Mouse (Mus musculus) CH12F3 (cell line): ENCODE data around the gene A630001G21Rik.
"Not testable (repeated sequence)": the region's sequence is repeated elsewhere in the genome, so short reads cannot be mapped to it uniquely, and the experiment has no call there.

Source experiments
- in situ Hi-C: fragments of 300-500 bp; cut with MboI; formaldehyde crosslinking; loops from 2 replicates; pipeline ENCODE4 v1.14.3; 2020; ENCODE audit warnings: low sequenced_read_pairs

The A630001G21Rik gene

GRCm38 (mm10) chr1:85778436-85778835 is at the start of gene A630001G21Rik:
TSS of gene A630001G21Rik (minus strand) at chr1:85778643.
- in situ Hi-C loops, result no loop called here

DNA sequence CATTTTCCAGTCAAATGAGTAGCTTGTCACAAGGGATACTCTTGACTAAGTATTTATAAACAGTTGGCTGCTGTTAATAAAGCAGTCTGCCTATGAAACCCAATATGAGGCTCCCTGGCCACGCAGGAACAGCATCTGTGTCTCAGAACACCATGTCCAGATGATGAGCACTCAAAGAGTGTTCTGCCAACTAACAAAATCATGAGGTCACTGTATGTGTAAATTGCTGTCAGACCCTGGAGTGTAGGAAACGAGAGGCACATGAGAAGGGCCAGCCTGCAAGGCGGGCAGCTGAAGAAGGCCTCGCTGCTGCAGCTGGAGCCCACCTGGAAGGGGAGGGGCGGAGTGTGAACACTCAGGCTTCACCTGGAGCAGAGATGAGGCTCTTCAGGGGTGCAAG is 48.7 kb upstream of the A630001G21Rik start:
- in situ Hi-C loops, result no loop called here

GRCm38 (mm10) chr1:85824905-85825304 is 46.5 kb upstream of the A630001G21Rik start:
- in situ Hi-C loops, result no loop called here

DNA sequence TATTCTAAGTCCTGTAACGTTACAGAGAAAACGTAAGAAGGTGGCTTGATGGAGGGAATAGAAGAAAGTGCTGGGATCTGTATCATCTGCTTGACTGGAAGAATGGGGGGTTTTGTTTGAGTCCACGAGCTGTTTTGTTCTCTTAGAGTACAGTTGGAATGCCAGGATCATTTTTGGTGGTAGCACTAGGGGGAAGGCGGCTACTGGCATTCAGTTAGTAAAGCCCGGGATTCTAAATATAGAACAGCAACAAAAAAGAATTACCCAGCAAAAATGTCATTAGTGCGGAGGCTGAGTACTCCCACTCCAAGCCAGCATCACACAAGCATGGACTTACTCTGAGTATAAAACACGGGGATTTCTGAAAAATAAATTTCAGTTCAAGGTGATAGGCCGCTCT is 43.8 kb upstream of the A630001G21Rik start:
- in situ Hi-C loops, result no loop called here

GRCm38 (mm10) chr1:85819695-85820094 is 41.3 kb upstream of the A630001G21Rik start:
- in situ Hi-C loops, result no loop called here

DNA sequence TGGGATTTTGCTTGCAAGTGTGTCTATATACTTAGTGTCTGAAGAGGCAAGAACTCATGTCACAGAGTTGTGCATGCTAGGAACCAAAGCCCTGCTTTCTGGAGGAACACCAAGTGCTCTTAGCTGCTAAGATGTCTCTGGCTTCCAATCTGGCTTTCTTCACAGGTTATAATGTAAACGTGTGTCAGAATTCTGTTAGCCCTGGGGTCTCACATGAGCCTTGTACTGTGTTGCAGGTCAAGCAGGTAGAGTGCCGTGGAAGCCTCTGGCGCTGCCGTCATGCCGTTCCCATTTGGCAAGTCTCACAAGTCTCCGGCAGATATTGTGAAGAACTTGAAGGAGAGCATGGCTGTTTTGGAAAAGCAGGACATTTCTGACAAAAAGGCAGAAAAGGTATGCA is 39.7 kb upstream of the A630001G21Rik start:
- in situ Hi-C loops, result no loop called here

DNA sequence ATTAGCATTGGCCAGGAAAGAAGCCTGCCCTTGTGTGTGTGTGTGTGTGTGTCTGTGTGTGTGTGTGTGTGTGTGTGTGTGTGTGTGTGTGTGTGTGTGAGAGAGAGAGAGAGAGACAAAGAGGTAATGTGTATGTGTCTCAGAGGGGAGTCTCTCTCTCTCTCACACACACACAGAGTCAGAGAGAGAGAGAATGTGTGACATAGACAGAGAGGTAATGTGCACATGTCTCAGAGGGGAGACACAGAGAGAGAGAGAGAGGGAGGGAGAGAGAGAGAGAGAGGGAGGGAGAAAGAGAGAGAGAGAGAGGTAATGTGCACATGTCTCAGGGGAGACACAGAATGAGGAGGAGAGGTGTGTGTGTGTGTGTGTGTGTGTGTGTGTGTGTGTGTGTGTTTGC is 35.8 kb upstream of the A630001G21Rik start:
- in situ Hi-C loops, result not testable (repeated sequence)

- in situ Hi-C loops, result no loop called here
Observed at GRCm38 (mm10) chr1:85810787-85811186, 32.3 kb upstream of the A630001G21Rik start.

- in situ Hi-C loops, result no loop called here
Observed at GRCm38 (mm10) chr1:85810343-85810742, 31.9 kb upstream of the A630001G21Rik start.

DNA sequence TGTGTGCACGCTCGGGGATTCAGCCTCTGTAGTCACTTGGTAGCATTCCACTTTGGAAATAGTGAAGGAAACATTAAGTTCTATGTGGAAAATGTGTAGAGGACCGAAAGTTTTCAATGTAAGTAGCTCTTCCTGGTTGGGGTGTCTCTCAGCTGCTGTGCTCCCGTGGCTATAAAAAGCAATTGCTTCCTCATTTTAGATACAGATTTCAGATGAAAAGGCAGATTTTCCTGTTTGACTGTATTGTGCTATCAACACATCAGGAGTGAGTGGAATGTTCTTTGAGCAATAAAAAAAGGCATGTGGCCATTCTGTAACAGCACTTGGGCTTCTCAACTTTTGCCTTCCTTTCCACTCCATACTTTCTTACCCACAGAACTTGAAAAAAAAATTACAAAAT is 30.8 kb upstream of the A630001G21Rik start:
- in situ Hi-C loops, result no loop called here

- in situ Hi-C loops, result no loop called here
Observed at GRCm38 (mm10) chr1:85804551-85804950, 26.1 kb upstream of the A630001G21Rik start.

DNA sequence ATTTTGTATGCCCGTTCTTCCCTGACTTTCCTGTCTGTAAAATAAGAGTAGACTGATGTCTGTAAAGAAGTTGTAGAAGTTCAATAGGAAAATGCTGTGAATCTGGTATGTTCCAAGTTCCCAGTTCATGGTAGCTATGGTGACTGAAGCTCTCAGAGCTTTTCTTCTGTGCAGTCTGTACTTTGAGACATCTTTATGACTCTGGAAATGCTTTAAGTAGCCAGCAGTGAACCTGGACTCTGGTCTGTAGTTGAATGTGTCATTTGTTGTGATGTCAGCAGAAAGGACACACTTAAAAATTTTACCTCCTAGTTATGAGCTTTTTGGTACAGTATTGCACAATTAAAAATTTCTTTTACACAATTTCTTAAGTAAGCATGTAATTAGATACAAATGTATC is 24.1 kb upstream of the A630001G21Rik start:
- in situ Hi-C loops, result no loop called here

GRCm38 (mm10) chr1:85799776-85800175 is 21.3 kb upstream of the A630001G21Rik start:
- in situ Hi-C loops, result loop anchor here (5.0 kb wide), 1 partner anchor 47 kb away; no protein-coding TSS in a partner anchor

DNA sequence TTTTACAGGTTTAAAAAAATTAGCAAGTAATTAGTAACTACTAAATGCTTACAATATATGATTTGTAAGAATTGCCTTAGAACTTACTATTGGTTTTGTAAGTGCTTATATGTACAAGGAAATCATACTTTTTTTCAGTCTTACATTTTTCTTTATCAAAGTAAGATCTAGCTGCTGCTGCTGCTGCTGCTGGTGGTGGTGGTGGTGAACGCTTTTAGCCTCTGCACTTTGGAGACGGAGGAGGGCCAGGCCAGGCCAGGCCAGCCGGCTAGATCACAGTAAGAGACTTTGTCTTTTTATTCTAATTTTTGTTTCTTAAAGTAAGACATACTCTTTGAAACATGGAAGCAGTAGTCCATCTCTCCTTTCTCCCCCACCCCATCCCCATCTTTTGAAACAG is 16.8 kb upstream of the A630001G21Rik start:
- in situ Hi-C loops, result loop anchor here (5.0 kb wide), 1 partner anchor 43 kb away; no protein-coding TSS in a partner anchor

DNA sequence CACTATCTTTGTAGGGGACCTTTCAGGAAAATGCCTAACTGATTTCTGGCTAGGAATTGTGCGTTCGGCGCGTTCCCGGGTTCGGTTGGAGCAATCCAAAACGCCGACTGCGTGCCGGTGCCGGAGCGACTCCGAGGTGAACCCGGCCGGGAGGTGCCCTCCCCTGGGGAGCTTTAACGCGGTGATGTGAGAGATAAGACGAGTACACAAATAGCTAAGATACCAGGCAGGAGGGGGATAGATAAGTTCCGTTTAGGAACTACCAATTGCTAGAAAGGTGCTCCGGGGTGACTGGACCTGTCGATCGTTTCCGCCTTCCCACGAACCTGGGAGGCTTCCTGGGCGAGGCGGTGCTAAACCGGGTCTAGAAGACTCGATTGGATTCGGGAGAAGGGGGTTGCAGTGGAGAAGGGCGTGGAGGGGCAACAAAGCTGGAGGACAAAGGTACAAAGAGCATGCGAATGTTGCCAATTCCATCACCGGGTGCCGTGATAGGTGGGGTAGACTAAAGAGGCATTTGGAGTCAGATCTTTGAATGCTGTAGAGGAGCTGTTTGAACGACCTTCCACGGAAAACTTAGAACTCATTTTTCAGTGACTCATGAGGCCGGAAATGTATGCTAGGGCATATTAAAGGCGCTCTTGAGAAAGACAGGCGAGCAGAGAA is 15.8 kb upstream of the A630001G21Rik start:
- in situ Hi-C loops, result no loop called here

GRCm38 (mm10) chr1:85793208-85794105 is 15.0 kb upstream of the A630001G21Rik start, which contains the start of gene Cab39:
TSS of gene Cab39 (plus strand) at chr1:85793441.
- in situ Hi-C loops, result no loop called here

DNA sequence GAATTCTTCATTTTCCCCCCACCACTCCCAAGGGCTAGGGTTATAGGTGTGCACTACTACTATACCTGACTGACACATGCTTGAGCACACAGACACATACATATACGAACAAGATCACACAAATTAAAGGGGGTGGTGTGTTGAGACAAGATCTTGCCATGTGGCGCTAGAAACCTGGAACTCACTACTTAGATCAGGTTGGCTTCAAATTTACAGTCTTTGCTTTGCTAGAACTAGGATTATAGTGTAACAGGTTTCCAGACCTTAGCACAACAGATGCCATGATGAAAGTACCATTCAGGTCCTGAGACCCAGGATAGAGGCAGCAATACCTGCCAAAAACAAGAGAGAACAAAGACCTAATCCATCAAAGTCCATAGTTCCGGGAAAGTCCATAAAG is 13.0 kb upstream of the A630001G21Rik start:
- in situ Hi-C loops, result no loop called here

DNA sequence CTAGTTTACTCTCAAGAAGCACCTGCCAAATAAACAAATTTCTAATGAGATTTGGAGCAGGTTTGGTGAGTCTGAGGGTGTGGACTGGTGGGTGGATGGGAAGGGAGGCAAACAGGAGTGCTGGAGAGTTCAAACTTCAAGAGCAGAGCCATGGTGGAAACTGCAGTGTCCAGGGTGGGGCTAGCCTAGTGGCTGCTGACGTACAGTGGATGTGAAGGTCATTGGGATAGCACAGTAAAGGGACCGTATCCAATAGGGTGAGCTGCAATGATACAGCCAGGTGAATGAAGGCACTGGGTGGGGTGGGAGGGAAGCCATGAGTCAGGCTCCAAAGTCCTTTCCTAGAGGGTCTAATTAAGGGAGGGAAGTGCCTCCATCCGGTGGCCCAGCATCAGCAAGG is 12.1 kb upstream of the A630001G21Rik start:
- in situ Hi-C loops, result no loop called here

GRCm38 (mm10) chr1:85779428-85780180 is 1.2 kb upstream of the A630001G21Rik start:
- in situ Hi-C loops, result no loop called here

GRCm38 (mm10) chr1:85779012-85779411 is 569 bp upstream of the A630001G21Rik start:
- in situ Hi-C loops, result no loop called here

DNA sequence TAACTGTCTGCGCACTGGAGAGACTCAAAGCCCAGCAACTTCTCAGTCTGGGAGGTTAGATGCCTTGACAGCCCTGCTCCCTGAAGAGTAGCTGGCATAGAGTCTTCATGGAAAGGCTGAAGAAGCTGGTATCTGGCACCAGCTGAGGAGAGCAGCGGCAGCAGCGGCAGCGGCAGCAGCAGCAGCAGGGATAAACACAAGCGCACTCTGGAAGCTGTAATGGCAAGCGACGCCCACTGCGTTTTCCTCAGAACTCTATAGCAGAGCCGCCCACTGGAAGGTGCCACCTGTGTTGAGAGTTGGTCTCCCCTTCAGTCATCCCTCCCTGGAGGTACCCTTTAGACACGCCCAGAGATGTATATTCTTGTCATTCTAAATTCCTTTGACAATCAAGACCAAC is 2.3 kb downstream of the A630001G21Rik start:
- in situ Hi-C loops, result no loop called here
